9 mouse cellular contexts compared by ENCODE assay signal in the genomic region with DNA sequence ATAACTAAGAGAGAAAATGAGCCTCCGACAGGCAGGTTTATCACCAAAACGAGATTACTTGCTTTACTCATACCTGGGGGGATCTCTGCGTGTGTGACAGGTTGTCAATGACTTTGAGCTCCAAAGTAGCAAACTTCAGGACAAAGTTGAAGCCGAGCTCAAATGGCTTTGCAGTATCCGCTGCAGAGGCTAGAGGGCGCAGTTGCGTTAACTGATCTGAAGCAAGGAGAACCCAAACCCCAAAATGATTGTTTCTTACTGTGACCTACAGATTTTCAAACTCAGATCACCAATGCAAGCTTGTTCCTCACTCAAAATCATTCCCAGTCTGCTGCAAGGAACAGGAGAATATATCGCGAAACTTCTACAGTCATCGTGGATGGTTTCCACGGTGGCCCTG. TPM values are rescaled to one million over a fixed set of nuclear protein-coding genes. Genes with fewer than 3 reads are reported as not detected.
DNase-seq lines count a peak whose midpoint lies in the region; ATAC-seq lines count a peak whose summit lies in the region.
"Had no signal": no experiment of that assay in that cellular context is flagged by ENCODE, and none has a peak within 500 bp of the region (broad histone marks: within the 10 kb centered on the region; RNA-seq: fewer than 3 reads in every experiment).

No protein-coding gene starts in this region.

- H3K4me3 ChIP-seq in heart, embryonic 12.5 days: no peak overlapping the region
- H3K4me3 ChIP-seq: midbrain, embryonic 12.5 days had no signal

- H3K27me3 ChIP-seq in heart, embryonic 12.5 days (replicated peaks): no peaks in the 10 kb centered on the region
- H3K27me3 ChIP-seq: midbrain, embryonic 12.5 days had no signal

- no peak overlapping the region for H3K27ac ChIP-seq in heart, embryonic 12.5 days (ENCODE audit: poor library complexity, severe bottlenecking)
- H3K27ac ChIP-seq: midbrain, embryonic 12.5 days had no signal

- no peaks in the 10 kb centered on the region for H3K36me3 ChIP-seq in heart, embryonic 12.5 days
- H3K36me3 ChIP-seq: midbrain, embryonic 12.5 days had no signal

- peak; percentile 88 for DNase-seq in heart, adult 11 months
- DNase-seq in adrenal gland, adult 18-20 months (ENCODE audit: low spot score in 2 of 2): peak; percentile 71 to 79
- peak; percentile 88 for DNase-seq in embryo, embryonic 10.5 days (ENCODE audit: low spot score)
- peak; percentile 76 to 82 for DNase-seq in heart, postnatal 36 days
- DNase-seq in left cerebral cortex, postnatal 14 days (ENCODE audit: low spot score in 2 of 2): peak; percentile 75 to 84
- peak; percentile 23 for DNase-seq in ovary, adult 18-20 months (ENCODE audit: low spot score)
- peak; percentile 47 for DNase-seq in thymus, postnatal 0 days (ENCODE audit: low spot score)

- 22% methylated on average over 11 of the region's 11 CpGs for WGBS in heart, embryonic 12.5 days

- no peak overlapping the region for H3K9ac ChIP-seq in heart, embryonic 12.5 days
- H3K9ac ChIP-seq: midbrain, embryonic 12.5 days had no signal

- intact Hi-C loops in heart, postnatal 36 days (cut with DNase I): loop anchor here (10.0 kb wide), 2 partner anchors 151 to 571 kb away; no protein-coding TSS in a partner anchor
- intact Hi-C loops in left cerebral cortex, postnatal 14 days (cut with DNase I): no loop called here

- H3K4me2 ChIP-seq in heart, embryonic 12.5 days: no peak overlapping the region; the same call in 1 of the 2 replicates
- H3K4me2 ChIP-seq: midbrain, embryonic 12.5 days had no signal

- no peak for ATAC-seq in heart, embryonic 12.5 days (ENCODE audit: insufficient number of reproducible peaks, low FRiP score)

- H3K9me3 ChIP-seq in heart, embryonic 12.5 days (replicated peaks): no peaks in the 10 kb centered on the region
- H3K9me3 ChIP-seq: midbrain, embryonic 12.5 days had no signal

- no peaks in the 10 kb centered on the region for H3K4me1 ChIP-seq in heart, embryonic 12.5 days (replicated peaks)

RNA-seq across cellular contexts. Expression of a gene that starts 59.3 kb away (rescaled TPM):
- 27.2 and 27.7 TPM in 2 replicates for polyA plus RNA-seq in heart, embryonic 12.5 days (2016; fragmentation: Nextera tagmentation; extraction: Ambion mirVana)
- total RNA-seq in adrenal gland, adult 18-20 months (2021): 10 to 100 TPM; 16.4 TPM
- 10 to 100 TPM; 17.8 to 19.2 TPM for total RNA-seq in heart, postnatal 36 days (2021)
- 10 to 100 TPM; 29.8 to 31.1 TPM for total RNA-seq in left cerebral cortex, postnatal 14 days (2021)
- 5.1 and 6.8 TPM in 2 replicates for polyA plus RNA-seq in thymus, postnatal 0 days (2015; fragmentation: Nextera tagmentation; extraction: Ambion mirVana)

RNA-seq across cellular contexts. Expression of a gene that starts 60.0 kb away (rescaled TPM):
- 2.8 and 3.7 TPM in 2 replicates for polyA plus RNA-seq in heart, embryonic 12.5 days (2016; fragmentation: Nextera tagmentation; extraction: Ambion mirVana)
- 1 to 10 TPM in 1 of 2 experiments, not detected in 1; 1.2 TPM for total RNA-seq in adrenal gland, adult 18-20 months (2021)
- total RNA-seq in heart, postnatal 36 days (2021): not detected
- total RNA-seq in left cerebral cortex, postnatal 14 days (2021): not detected
- polyA plus RNA-seq in thymus, postnatal 0 days (2015; fragmentation: Nextera tagmentation; extraction: Ambion mirVana): 0.52 and 1.5 TPM in 2 replicates

Comparison
In these comparisons a context has a peak if more than half of its experiments do, and no peak if none do; other contexts are left out.
1. DNase-seq: peak in every context shown above with its lines; median percentile 88 in heart, adult 11 months; 88 in embryo, embryonic 10.5 days; 80 in left cerebral cortex, postnatal 14 days; 79 in heart, postnatal 36 days; 75 in adrenal gland, adult 18-20 months; 47 in thymus, postnatal 0 days; 23 in ovary, adult 18-20 months.